Mouse (Mus musculus) testis, adult 2 months (tissue): Measurements from ENCODE around the gene Hba-x.

Source experiments
- CTCF ChIP-seq: fragments of 200-500 bp; IDR thresholded peaks from 2 replicates; pipeline ENCODE4 v1.5.1; 2012; ENCODE audit warnings: low read depth, mild to moderate bottlenecking, inconsistent platforms, low read length, moderate library complexity; ENCODE audit not compliant: control insufficient read depth, insufficient read depth, insufficient replicate concordance
- POLR2A ChIP-seq: fragments of 200-500 bp; IDR thresholded peaks from 2 replicates; pipeline ENCODE4 v1.6.1; 2012; ENCODE audit warnings: low read depth, mild to moderate bottlenecking, inconsistent platforms, low read length, moderate library complexity; ENCODE audit not compliant: control insufficient read depth

GRCm38 (mm10) chr11:32256146-32256545, 20.1 kb upstream of the Hba-x start:
- no peak for TF ChIP-seq CTCF
- no peak for TF ChIP-seq POLR2A
